Mouse (Mus musculus) midbrain, embryonic 13.5 days (tissue): ENCODE results near the gene Ganc. TPM values are rescaled to one million over a fixed set of nuclear protein-coding genes. Genes with fewer than 3 reads are reported as not detected.
A peak's percentile ranks its signal among the peaks of the same experiment; 100 is the strongest.

Experiments used
- ATAC-seq: fragments of 200-750 bp; cut with Nextera tagmentation; 2 replicates; pipeline ENCODE4 v1.8.0; 2017; ENCODE audit warnings: mild to moderate bottlenecking, moderate TSS enrichment, moderate library complexity
- H3K27ac ChIP-seq: fragments of 300-500 bp; sonication (generic); 2 replicates; pipeline ENCODE4 v1.5.1; 2015; ENCODE audit warnings: inconsistent platforms, mild to moderate bottlenecking, moderate library complexity
- H3K27me3 ChIP-seq: fragments of 300-500 bp; sonication (generic); 2 replicates; pipeline ENCODE4 v1.6.1; 2015; ENCODE audit warnings: mild to moderate bottlenecking, inconsistent platforms
- H3K36me3 ChIP-seq: fragments of 300-500 bp; sonication (generic); 2 replicates; pipeline ENCODE4 v1.6.1; 2015; ENCODE audit warnings: mild to moderate bottlenecking, inconsistent platforms
- H3K4me1 ChIP-seq: fragments of 300-500 bp; sonication (generic); replicated peaks from 2 replicates; pipeline ENCODE4 v1.6.1; 2015; ENCODE audit warnings: inconsistent platforms
- H3K4me2 ChIP-seq: fragments of 300-500 bp; sonication (generic); replicated peaks from 2 replicates; pipeline ENCODE4 v1.6.1; 2015; ENCODE audit warnings: moderate library complexity, mild to moderate bottlenecking, inconsistent platforms
- H3K4me3 ChIP-seq: fragments of 300-500 bp; sonication (generic); replicated peaks from 2 replicates; pipeline ENCODE4 v1.5.1; 2015; ENCODE audit warnings: mild to moderate bottlenecking, inconsistent platforms
- H3K9ac ChIP-seq: fragments of 300-500 bp; sonication (generic); replicated peaks from 2 replicates; pipeline ENCODE4 v1.6.1; 2015; ENCODE audit warnings: mild to moderate bottlenecking, inconsistent platforms
- H3K9me3 ChIP-seq: fragments of 300-500 bp; sonication (generic); 2 replicates; pipeline ENCODE4 v1.6.1; 2016; ENCODE audit warnings: mild to moderate bottlenecking, inconsistent platforms
- WGBS: fragments of 180-500 bp; shearing (Covaris S2); methylation state at CpG from one replicate; pipeline ENCODE4 v1.1.7; 2015; 5-methylcytosine and 5-hydroxymethylcytosine counted together
- polyA plus RNA-seq: library from polyadenylated mRNA; unstranded; fragments of >200 nt; fragmentation: Nextera tagmentation; extraction: Ambion mirVana; gene quantifications from 2 replicates; pipeline ENCODE4 v1.2.1, GENCODE M21; 2015

Gene Ganc
- polyA plus RNA-seq, 1 experiment from 2014 or later: 9.5 TPM

GRCm38 (mm10) chr2:120478600-120478999 lies 74.9 kb downstream of the Ganc start:
- Histone ChIP-seq H3K4me1 (peaks cover 7% of the 10 kb centered on the region), H3K27ac (no peak overlapping the region), H3K4me2 (no peak overlapping the region), H3K9ac (no peak overlapping the region), H3K9me3 (peaks cover 6% of the 10 kb centered on the region; the same call in 1 of the 2 replicates), H3K36me3 (no peaks in the 10 kb centered on the region), H3K4me3 (no peak overlapping the region), H3K27me3 (no peaks in the 10 kb centered on the region)
- ATAC-seq: no peak
- 54% methylated on average over 3 of the region's 3 CpGs for WGBS

GRCm38 (mm10) chr2:120481921-120482320 lies 78.2 kb downstream of the Ganc start:
- no peaks in the 10 kb centered on the region for H3K36me3 ChIP-seq
- no peak overlapping the region for H3K4me3 ChIP-seq
- WGBS: 86% methylated on average over 8 of the region's 8 CpGs
- no peak overlapping the region for H3K4me2 ChIP-seq
- no peak overlapping the region for H3K27ac ChIP-seq
- H3K9me3 ChIP-seq: no peaks in the 10 kb centered on the region
- no peaks in the 10 kb centered on the region for H3K4me1 ChIP-seq
- ATAC-seq: no peak
- H3K27me3 ChIP-seq: no peaks in the 10 kb centered on the region
- no peak overlapping the region for H3K9ac ChIP-seq

GRCm38 (mm10) chr2:120482506-120483389 lies 79.1 kb downstream of the Ganc start:
- Histone ChIP-seq H3K27me3 (no peaks in the 10 kb centered on the region), H3K36me3 (no peaks in the 10 kb centered on the region), H3K4me2 (no peak overlapping the region), H3K4me3 (no peak overlapping the region), H3K9ac (no peak overlapping the region), H3K9me3 (no peaks in the 10 kb centered on the region), H3K27ac (no peak overlapping the region), H3K4me1 (no peaks in the 10 kb centered on the region)
- no peak for ATAC-seq
- WGBS: 77% methylated on average over 8 of the region's 8 CpGs

- Histone ChIP-seq H3K27ac (no peak overlapping the region), H3K27me3 (no peaks in the 10 kb centered on the region), H3K4me1 (no peaks in the 10 kb centered on the region), H3K36me3 (no peaks in the 10 kb centered on the region), H3K9me3 (no peaks in the 10 kb centered on the region), H3K9ac (no peak overlapping the region), H3K4me2 (no peak overlapping the region), H3K4me3 (no peak overlapping the region)
- WGBS: 91% methylated on average over 3 of the region's 3 CpGs
- ATAC-seq: no peak
Observed at GRCm38 (mm10) chr2:120484241-120484640, 80.5 kb downstream of the Ganc start.

- no peak for ATAC-seq
- WGBS: 82% methylated on average over 4 of the region's 4 CpGs
- Histone ChIP-seq H3K9ac (no peak overlapping the region), H3K4me1 (no peaks in the 10 kb centered on the region), H3K27me3 (no peaks in the 10 kb centered on the region), H3K4me2 (no peak overlapping the region), H3K36me3 (no peaks in the 10 kb centered on the region), H3K4me3 (no peak overlapping the region), H3K9me3 (no peaks in the 10 kb centered on the region), H3K27ac (no peak overlapping the region)
Observed at GRCm38 (mm10) chr2:120493254-120493653, 89.6 kb downstream of the Ganc start.

- Histone ChIP-seq H3K4me3 (no peak overlapping the region), H3K4me2 (no peak overlapping the region), H3K36me3 (no peaks in the 10 kb centered on the region), H3K27ac (no peak overlapping the region), H3K4me1 (peaks cover 6% of the 10 kb centered on the region), H3K9ac (no peak overlapping the region), H3K9me3 (no peaks in the 10 kb centered on the region), H3K27me3 (no peaks in the 10 kb centered on the region)
- ATAC-seq: no peak
- 89% methylated on average over 3 of the region's 3 CpGs for WGBS
Observed at GRCm38 (mm10) chr2:120496511-120496910, 92.8 kb downstream of the Ganc start.

- Histone ChIP-seq H3K4me1 (peaks cover 12% of the 10 kb centered on the region), H3K27ac (no peak overlapping the region), H3K4me2 (no peak overlapping the region), H3K4me3 (no peak overlapping the region), H3K9me3 (no peaks in the 10 kb centered on the region), H3K27me3 (no peaks in the 10 kb centered on the region), H3K36me3 (peaks cover 12% of the 10 kb centered on the region), H3K9ac (no peak overlapping the region)
- WGBS: 77% methylated on average over 6 of the region's 6 CpGs
- ATAC-seq: no peak
Observed at GRCm38 (mm10) chr2:120499971-120500471, 96.3 kb downstream of the Ganc start.

GRCm38 (mm10) chr2:120501136-120501918 lies 97.6 kb downstream of the Ganc start:
- Histone ChIP-seq H3K4me1 (peaks cover 12% of the 10 kb centered on the region), H3K27me3 (no peaks in the 10 kb centered on the region), H3K9me3 (no peaks in the 10 kb centered on the region), H3K27ac (no peak overlapping the region), H3K4me2 (no peak overlapping the region), H3K4me3 (no peak overlapping the region), H3K9ac (no peak overlapping the region), H3K36me3 (peaks cover 24% of the 10 kb centered on the region)
- 44% methylated on average over 17 of the region's 17 CpGs for WGBS
- 0 out of 2 replicates have a peak, but pooled peaks have one; percentile 11 for ATAC-seq

- Histone ChIP-seq H3K27ac (no peak overlapping the region), H3K27me3 (no peaks in the 10 kb centered on the region), H3K36me3 (peaks cover 29% of the 10 kb centered on the region), H3K4me2 (no peak overlapping the region), H3K9me3 (no peaks in the 10 kb centered on the region), H3K4me1 (peaks cover 12% of the 10 kb centered on the region), H3K4me3 (no peak overlapping the region), H3K9ac (no peak overlapping the region)
- no peak for ATAC-seq
- 77% methylated on average over 13 of the region's 13 CpGs for WGBS
Observed at GRCm38 (mm10) chr2:120501931-120502604, 98.4 kb downstream of the Ganc start.

- Histone ChIP-seq H3K4me2 (no peak overlapping the region), H3K9me3 (no peaks in the 10 kb centered on the region), H3K27me3 (no peaks in the 10 kb centered on the region), H3K36me3 (peaks cover 34% of the 10 kb centered on the region), H3K9ac (no peak overlapping the region), H3K4me3 (no peak overlapping the region), H3K27ac (no peak overlapping the region), H3K4me1 (peaks cover 12% of the 10 kb centered on the region)
- no peak for ATAC-seq
- 77% methylated on average over 3 of the region's 3 CpGs for WGBS
Observed at GRCm38 (mm10) chr2:120502605-120502990, 98.9 kb downstream of the Ganc start.

- peaks cover 12% of the 10 kb centered on the region for H3K4me1 ChIP-seq
- H3K4me3 ChIP-seq: no peak overlapping the region
- H3K27ac ChIP-seq: no peak overlapping the region
- WGBS: 89% methylated on average over 6 of the region's 6 CpGs
- H3K27me3 ChIP-seq: no peaks in the 10 kb centered on the region
- H3K9ac ChIP-seq: no peak overlapping the region
- no peaks in the 10 kb centered on the region for H3K9me3 ChIP-seq
- ATAC-seq: no peak
- H3K4me2 ChIP-seq: no peak overlapping the region
- peaks cover 37% of the 10 kb centered on the region for H3K36me3 ChIP-seq
Observed at GRCm38 (mm10) chr2:120503094-120503493, 99.4 kb downstream of the Ganc start.

GRCm38 (mm10) chr2:120503992-120504391 lies 100.3 kb downstream of the Ganc start:
- Histone ChIP-seq H3K4me1 (peaks cover 12% of the 10 kb centered on the region), H3K27ac (no peak overlapping the region), H3K36me3 (peaks cover 46% of the 10 kb centered on the region), H3K4me2 (no peak overlapping the region), H3K4me3 (no peak overlapping the region), H3K27me3 (no peaks in the 10 kb centered on the region), H3K9me3 (no peaks in the 10 kb centered on the region), H3K9ac (no peak overlapping the region)
- 93% methylated on average over 5 of the region's 5 CpGs for whole genome bisulfite sequencing
- no peak for ATAC-seq
